Mouse (Mus musculus) monocyte, adult 5-6 weeks (primary cell): Measurements from ENCODE around the gene Taar7e. TPM values are rescaled to one million over a fixed set of nuclear protein-coding genes. Genes with fewer than 3 reads are reported as not detected.

Experiments
- total RNA-seq: library from RNA; stranded (forward); fragments of 200-1000, 200-491, 200-594 nt; gene quantifications from 3 replicates; pipeline ENCODE4 v1.2.3, GENCODE M21; 2017

Gene Taar7e
- total RNA-seq, 1 experiment from 2014 or later = not detected

Other genes with a start within 250 kb of the Taar7e start
- not detected in 3 replicates for gene Slc18b1, start 240.6 kb upstream of the Taar7e start, total RNA-seq
- gene Vnn3, start 186.2 kb upstream of the Taar7e start, total RNA-seq = 8.6 to 16.8 TPM (median 14.7 TPM) in 3 replicates
- not detected in 3 replicates for gene Vnn1, start 142.9 kb upstream of the Taar7e start, total RNA-seq
- gene Taar1, start 117.3 kb upstream of the Taar7e start, total RNA-seq = not detected in 3 replicates
- not detected in 3 replicates for gene Taar2, start 99.0 kb upstream of the Taar7e start, total RNA-seq
- gene Taar3, start 88.1 kb upstream of the Taar7e start, total RNA-seq = not detected in 3 replicates
- gene Taar4, start 77.1 kb upstream of the Taar7e start, total RNA-seq = not detected in 3 replicates
- gene Taar5, start 66.9 kb upstream of the Taar7e start, total RNA-seq = not detected in 3 replicates
- not detected in 3 replicates for gene Taar6, start 52.0 kb upstream of the Taar7e start, total RNA-seq
- gene Taar7a, start 44.1 kb upstream of the Taar7e start, total RNA-seq = not detected in 3 replicates
- gene Taar7b, start 37.7 kb upstream of the Taar7e start, total RNA-seq = not detected in 3 replicates
- gene Taar7d, start 10.4 kb upstream of the Taar7e start, total RNA-seq = not detected in 3 replicates
- gene Taar7f, start 11.9 kb downstream of the Taar7e start, total RNA-seq = not detected in 3 replicates
- gene Taar8a, start 38.9 kb downstream of the Taar7e start, total RNA-seq = not detected in 3 replicates
- gene Taar8b, start 54.7 kb downstream of the Taar7e start, total RNA-seq = not detected in 3 replicates
- not detected in 3 replicates for gene Taar8c, start 64.3 kb downstream of the Taar7e start, total RNA-seq
- gene Taar9, start 71.9 kb downstream of the Taar7e start, total RNA-seq = not detected in 3 replicates
- gene Stx7, start 111.7 kb downstream of the Taar7e start, total RNA-seq = 104 to 141 TPM (median 123 TPM) in 3 replicates
- not detected in 3 replicates for gene Moxd1, start 185.9 kb downstream of the Taar7e start, total RNA-seq